Mouse (Mus musculus) cortical plate, adult 2 months (tissue): Measurements from ENCODE around the gene Vps50. TPM values are rescaled to one million over a fixed set of nuclear protein-coding genes. Genes with fewer than 3 reads are reported as not detected.
"Not testable (repeated sequence)": the region's sequence is repeated elsewhere in the genome, so short reads cannot be mapped to it uniquely, and the experiment has no call there.

Experiments used
- H3K27ac ChIP-seq: fragments of 200-500 bp; 2 replicates; pipeline ENCODE4 v1.5.1; 2012; ENCODE audit warnings: low read length, control low read depth, inconsistent platforms; ENCODE audit not compliant: insufficient read depth
- H3K4me1 ChIP-seq: fragments of 200-500 bp; 2 replicates; pipeline ENCODE4 v1.6.1; 2011; ENCODE audit warnings: low read length; ENCODE audit not compliant: control insufficient read depth, insufficient read depth
- H3K4me3 ChIP-seq: fragments of 200-500 bp; 2 replicates; pipeline ENCODE4 v1.5.1; 2011; ENCODE audit warnings: mild to moderate bottlenecking, low read length, control low read depth; ENCODE audit not compliant: insufficient read depth
- CTCF ChIP-seq: fragments of 200-500 bp; IDR thresholded peaks from 2 replicates; pipeline ENCODE4 v1.5.1; 2011; ENCODE audit warnings: mild to moderate bottlenecking, control low read depth, low read length; ENCODE audit not compliant: insufficient read depth; ENCODE audit errors: extremely low read depth
- POLR2A ChIP-seq: fragments of 200-500 bp; IDR thresholded peaks from 2 replicates; pipeline ENCODE4 v1.6.1; 2011; ENCODE audit warnings: mild to moderate bottlenecking, low read length, control low read depth; ENCODE audit not compliant: insufficient read depth; ENCODE audit errors: extremely low read depth
- polyA plus RNA-seq: library from polyadenylated mRNA; depleted of rRNA; stranded (reverse); fragments of >200 nt; gene quantifications from 2 replicates; pipeline ENCODE4 v1.2.3, GENCODE M21; 2012

Gene Vps50
- polyA plus RNA-seq, 1 experiment: 33.9 TPM

DNA sequence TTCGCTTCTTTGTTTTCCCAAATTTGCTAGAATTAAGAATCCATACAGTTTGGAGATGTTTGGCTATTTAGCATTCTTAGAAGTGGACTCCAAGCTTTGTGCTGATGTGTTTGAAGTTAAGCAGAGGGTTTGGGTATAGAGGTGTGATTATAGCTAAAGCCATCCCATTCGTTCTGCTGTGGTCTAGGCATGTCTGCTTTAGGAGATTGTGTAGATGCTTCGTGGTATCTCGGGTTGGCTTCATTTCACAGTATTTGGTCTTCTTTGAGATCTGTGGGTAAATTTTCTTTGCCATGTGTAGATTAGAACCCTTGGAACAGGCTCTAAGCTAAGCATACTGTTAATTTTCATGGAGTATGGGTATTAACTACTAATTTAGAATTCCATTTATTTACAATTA is 30.0 kb downstream of the Vps50 start:
- TF ChIP-seq POLR2A (no peak), CTCF (no peak)
- H3K4me3 ChIP-seq: no peak overlapping the region
- H3K4me1 ChIP-seq: no peaks in the 10 kb centered on the region
- no peak overlapping the region for H3K27ac ChIP-seq

DNA sequence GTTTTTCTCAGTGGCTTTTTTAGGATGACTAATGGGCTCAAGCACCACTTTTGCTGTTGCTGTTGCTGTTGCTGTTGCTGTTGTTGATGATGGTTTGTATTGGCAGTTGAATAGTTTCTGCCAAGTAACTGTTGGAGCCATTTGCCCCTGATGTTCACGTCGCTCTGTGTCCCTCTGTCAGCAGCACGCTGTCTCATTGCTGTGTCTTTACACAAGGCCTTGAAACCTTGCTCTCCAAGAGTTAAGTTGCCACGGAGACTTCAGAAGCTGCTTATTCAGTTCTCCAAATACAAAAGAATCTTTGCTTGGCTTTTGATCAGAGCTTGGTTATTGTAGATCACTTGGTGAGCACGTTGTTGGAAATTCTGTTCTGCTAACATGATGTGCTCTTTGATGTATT is 33.3 kb downstream of the Vps50 start:
- TF ChIP-seq CTCF (no peak), POLR2A (no peak)
- Histone ChIP-seq H3K27ac (no peak overlapping the region), H3K4me1 (no peaks in the 10 kb centered on the region), H3K4me3 (no peak overlapping the region)

DNA sequence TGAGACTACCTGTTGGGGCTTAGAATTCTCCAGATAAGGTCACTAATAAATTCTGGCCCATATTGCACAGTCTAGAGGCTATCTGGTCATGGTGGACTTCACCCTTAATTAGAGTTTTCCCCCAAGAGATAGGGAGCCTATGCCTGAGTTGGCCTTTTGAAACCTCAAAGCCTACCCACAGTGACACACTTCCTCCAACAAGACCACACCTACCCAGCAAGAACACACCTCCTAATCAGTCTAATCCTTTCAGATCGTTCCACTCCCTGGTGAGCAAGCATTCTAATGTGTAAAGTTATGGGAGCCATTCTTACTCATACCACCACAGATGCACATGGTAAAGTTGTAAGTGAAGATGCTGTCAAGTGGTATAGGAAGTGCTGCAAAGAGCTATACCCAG is 37.9 kb downstream of the Vps50 start:
- Histone ChIP-seq H3K4me3 (no peak overlapping the region), H3K27ac (no peak overlapping the region), H3K4me1 (no peaks in the 10 kb centered on the region)
- no peak for TF ChIP-seq CTCF
- TF ChIP-seq POLR2A: no peak

DNA sequence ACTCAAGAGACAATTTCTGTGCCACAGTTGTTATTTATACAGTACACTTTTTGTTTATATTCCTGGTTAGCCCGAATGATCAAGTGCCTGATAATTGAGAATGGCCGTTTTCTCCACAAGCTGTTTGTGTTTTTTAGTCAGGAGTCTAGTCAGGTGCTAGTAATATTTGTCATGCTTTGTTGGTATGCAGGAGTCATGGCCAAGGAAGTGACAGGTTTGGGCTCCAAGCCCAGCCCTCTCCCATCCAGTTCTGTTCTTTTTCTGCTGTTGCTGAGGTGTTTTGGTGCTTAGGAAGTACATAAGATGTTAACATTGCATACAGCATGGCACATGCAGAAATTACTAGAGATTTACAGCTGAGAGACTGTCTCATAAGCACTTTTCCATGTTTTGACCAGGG is 41.3 kb downstream of the Vps50 start:
- H3K4me3 ChIP-seq: no peak overlapping the region
- H3K4me1 ChIP-seq: no peaks in the 10 kb centered on the region
- TF ChIP-seq POLR2A (no peak), CTCF (no peak)
- no peak overlapping the region for H3K27ac ChIP-seq

DNA sequence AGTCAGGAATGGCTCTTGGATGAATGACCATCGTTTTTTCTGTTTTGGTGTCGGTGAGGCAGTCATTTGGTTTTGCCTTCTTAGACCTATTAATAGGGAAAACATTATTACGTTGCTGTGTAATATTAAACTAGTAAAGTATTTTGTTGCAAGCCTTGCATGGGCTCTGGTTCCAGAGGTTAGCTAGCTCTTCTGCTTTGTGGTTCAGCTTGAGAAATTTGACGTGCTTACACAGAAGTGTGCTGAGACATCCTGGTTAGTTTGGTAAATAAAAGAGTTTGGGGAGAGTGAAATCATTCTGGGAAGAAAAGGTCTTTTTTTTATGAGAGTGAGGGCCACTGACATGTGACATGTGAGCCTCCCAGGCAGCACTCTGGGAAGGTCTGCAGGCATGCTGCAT is 45.7 kb downstream of the Vps50 start:
- no peak overlapping the region for H3K4me3 ChIP-seq
- TF ChIP-seq CTCF: no peak
- TF ChIP-seq POLR2A: no peak
- H3K27ac ChIP-seq: no peak overlapping the region
- H3K4me1 ChIP-seq: no peaks in the 10 kb centered on the region

DNA sequence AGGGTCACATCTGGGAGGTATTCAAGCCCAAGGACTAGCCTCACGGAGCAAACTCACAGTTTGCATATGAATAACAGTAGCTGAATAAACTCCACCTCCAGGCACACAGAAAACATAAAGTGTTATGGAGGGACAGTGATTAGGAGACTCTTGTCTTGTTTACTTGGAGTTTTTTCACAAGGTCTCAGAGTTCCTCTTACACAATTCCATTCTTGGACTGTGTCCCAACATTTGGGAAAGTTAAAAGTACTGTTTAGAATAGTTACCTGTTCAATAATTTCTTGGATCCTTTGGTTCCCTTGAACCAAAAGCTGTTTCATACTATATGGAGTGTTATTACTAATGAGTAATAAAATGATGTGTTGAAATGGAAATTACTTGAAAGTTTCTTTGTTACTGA is 46.8 kb downstream of the Vps50 start:
- Histone ChIP-seq H3K27ac (no peak overlapping the region), H3K4me1 (no peaks in the 10 kb centered on the region), H3K4me3 (no peak overlapping the region)
- TF ChIP-seq POLR2A (no peak), CTCF (no peak)

DNA sequence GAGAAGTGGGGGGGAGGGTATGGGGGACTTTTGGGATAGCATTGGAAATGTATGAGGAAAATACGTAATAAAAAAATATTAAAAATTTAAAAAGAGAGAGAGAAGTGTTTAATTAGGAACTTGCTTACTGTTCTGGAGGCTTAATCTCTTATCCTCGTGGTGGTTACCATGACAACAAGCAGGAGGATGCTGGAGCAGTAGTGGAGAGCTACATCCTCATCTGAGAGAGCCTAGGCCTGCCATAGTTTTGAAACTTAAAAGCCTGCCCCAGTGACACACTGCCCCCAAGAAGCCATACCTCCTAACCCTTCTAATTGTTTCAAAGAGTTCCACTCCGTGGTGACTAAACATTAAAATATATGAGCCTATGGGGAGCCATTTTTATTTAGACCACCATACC is 50.8 kb downstream of the Vps50 start:
- H3K4me3 ChIP-seq: no peak overlapping the region
- no peak overlapping the region for H3K27ac ChIP-seq
- TF ChIP-seq POLR2A (no peak), CTCF (no peak)
- H3K4me1 ChIP-seq: no peaks in the 10 kb centered on the region

DNA sequence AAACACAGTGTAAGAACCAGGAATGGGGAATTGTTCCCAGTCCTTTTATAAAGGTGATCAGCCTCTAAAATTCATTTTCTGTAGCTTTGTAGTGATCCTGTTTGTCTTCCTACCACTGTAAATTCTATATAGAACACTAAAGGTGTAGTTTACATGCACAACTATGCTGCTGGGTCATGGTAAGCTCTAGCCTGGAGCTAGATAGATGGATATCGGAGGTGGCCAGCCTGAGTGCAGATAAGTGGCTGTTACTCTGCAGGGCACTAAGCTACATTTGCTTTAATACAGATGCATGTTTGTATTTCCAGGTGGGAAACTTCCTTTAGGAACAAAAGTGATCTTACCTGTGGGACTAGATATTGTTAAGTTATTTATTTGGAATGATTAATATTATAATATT is 51.8 kb downstream of the Vps50 start:
- TF ChIP-seq CTCF (no peak), POLR2A (no peak)
- no peak overlapping the region for H3K4me3 ChIP-seq
- no peak overlapping the region for H3K27ac ChIP-seq
- H3K4me1 ChIP-seq: no peaks in the 10 kb centered on the region

DNA sequence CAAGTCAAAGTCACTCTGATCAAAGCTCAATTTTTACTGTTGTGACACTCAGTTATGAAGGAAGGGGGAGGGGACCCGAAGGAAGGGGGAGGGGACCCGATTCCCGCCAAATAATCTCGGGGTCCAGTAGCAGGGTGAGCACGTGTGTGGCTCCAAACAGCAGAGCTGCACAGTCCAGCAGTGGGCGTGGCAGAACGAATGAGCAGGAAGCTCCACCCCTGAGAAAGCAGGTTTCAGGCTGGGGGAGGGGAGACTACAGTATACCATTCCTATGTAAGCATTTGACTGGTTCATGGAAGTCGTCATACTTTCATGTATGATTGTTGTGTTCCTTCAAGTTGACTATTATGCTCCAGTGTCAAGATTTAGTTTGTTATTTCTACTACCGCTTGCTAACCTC is 54.5 kb downstream of the Vps50 start:
- H3K4me3 ChIP-seq, H3K4me1 ChIP-seq, H3K27ac ChIP-seq: not testable (repeated sequence)

DNA sequence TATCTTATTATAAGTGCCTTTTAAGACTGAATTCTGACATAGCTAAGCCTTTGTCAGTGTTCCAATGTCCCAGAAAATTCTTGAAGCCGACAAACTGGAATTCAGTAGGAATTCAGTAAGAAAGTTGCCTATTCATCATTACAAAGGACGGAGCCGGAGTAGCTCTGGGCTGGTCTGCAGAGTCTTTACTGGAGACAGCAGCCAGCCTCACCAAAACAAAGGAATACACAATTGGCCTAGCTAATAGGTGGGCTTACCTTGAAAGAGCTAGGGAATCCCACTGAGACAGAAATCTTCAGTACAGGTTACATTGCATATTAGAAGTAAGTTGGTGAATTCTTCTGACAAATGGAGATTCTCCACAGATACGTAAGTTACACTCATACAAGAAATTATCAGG is 59.0 kb downstream of the Vps50 start:
- Histone ChIP-seq H3K4me1 (no peaks in the 10 kb centered on the region), H3K4me3 (no peak overlapping the region), H3K27ac (no peak overlapping the region)
- TF ChIP-seq POLR2A: no peak
- TF ChIP-seq CTCF: no peak

DNA sequence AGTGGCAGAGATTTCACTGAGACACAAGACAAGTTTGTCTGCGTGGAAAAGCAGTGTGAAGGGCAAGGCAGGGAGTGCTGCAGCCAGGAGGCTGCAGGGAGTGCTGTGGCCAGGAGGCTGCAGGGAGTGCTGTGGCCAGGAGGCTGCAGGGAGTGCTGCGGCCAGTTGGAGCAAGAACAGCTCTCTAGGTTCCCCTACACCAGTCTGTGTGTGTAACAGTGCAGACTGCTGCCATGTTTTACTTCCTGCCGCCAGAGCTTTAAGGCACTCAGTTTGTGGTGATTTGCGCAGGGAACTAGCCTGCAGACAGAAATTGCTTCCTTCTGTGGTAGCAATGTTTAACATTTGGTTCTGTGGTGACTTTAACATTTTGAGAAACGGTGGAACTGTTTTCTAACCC is 61.8 kb downstream of the Vps50 start:
- H3K4me1 ChIP-seq: no peaks in the 10 kb centered on the region
- H3K4me3 ChIP-seq: no peak overlapping the region
- H3K27ac ChIP-seq: no peak overlapping the region
- TF ChIP-seq POLR2A (no peak), CTCF (no peak)
